Mouse (Mus musculus) forebrain, embryonic 13.5 days (tissue): ENCODE measurements at regions not wholly inside any gene's neighbourhood (a gene's known extent, or its start where the extent isn't known, plus 50 kb on each side); places are given as distances from the start of the nearest gene placed in this dataset.

ENCODE experiments used
- ATAC-seq: fragments of 200-750 bp; cut with Nextera tagmentation; 2 replicates; pipeline ENCODE4 v1.8.0; 2017
- H3K27ac ChIP-seq: fragments of 300-500 bp; sonication (generic); 2 replicates; pipeline ENCODE4 v1.5.1; 2015; ENCODE audit warnings: inconsistent platforms, mild to moderate bottlenecking, moderate library complexity
- H3K27me3 ChIP-seq: fragments of 300-500 bp; sonication (generic); 2 replicates; pipeline ENCODE4 v1.6.1; 2015; ENCODE audit warnings: mild to moderate bottlenecking, inconsistent platforms
- H3K36me3 ChIP-seq: fragments of 300-500 bp; sonication (generic); 2 replicates; pipeline ENCODE4 v1.6.1; 2015; ENCODE audit warnings: mild to moderate bottlenecking, inconsistent platforms; ENCODE audit not compliant: poor library complexity, severe bottlenecking
- H3K4me1 ChIP-seq: fragments of 300-500 bp; sonication (generic); 2 replicates; pipeline ENCODE4 v1.6.1; 2015; ENCODE audit warnings: inconsistent platforms
- H3K4me2 ChIP-seq: fragments of 300-500 bp; sonication (generic); 2 replicates; pipeline ENCODE4 v1.6.1; 2015; ENCODE audit warnings: inconsistent platforms, mild to moderate bottlenecking, moderate library complexity
- H3K4me3 ChIP-seq: fragments of 300-500 bp; sonication (generic); 2 replicates; pipeline ENCODE4 v1.5.1; 2015; ENCODE audit warnings: mild to moderate bottlenecking, inconsistent platforms
- H3K9ac ChIP-seq: fragments of 300-500 bp; sonication (generic); 2 replicates; pipeline ENCODE4 v1.6.1; 2015; ENCODE audit warnings: mild to moderate bottlenecking, inconsistent platforms
- H3K9me3 ChIP-seq: fragments of 300-500 bp; sonication (generic); replicated peaks from 2 replicates; pipeline ENCODE4 v1.6.1; 2016; ENCODE audit warnings: inconsistent platforms
- WGBS: fragments of 180-500 bp; shearing (Covaris S2); methylation state at CpG from one replicate; pipeline ENCODE4 v1.1.7; 2015; 5-methylcytosine and 5-hydroxymethylcytosine counted together

- ATAC-seq, result no peak
- 93% methylated on average over 1 of the region's 1 CpGs for WGBS
- H3K4me1 ChIP-seq, result no peaks in the 10 kb centered on the region
- no peaks in the 10 kb centered on the region for H3K9me3 ChIP-seq
- H3K4me3 ChIP-seq, result no peak overlapping the region
- no peaks in the 10 kb centered on the region for H3K36me3 ChIP-seq
- no peak overlapping the region for H3K9ac ChIP-seq
- no peaks in the 10 kb centered on the region for H3K27me3 ChIP-seq
- H3K27ac ChIP-seq, result no peak overlapping the region
- H3K4me2 ChIP-seq, result no peak overlapping the region
Measured at GRCm38 (mm10) chr10:22913112-22913511, 93.1 kb upstream of the Tcf21 start.

GRCm38 (mm10) chr10:22908640-22909039 lies 88.7 kb upstream of the Tcf21 start:
- no peak overlapping the region for H3K4me3 ChIP-seq
- 74% methylated on average over 6 of the region's 6 CpGs for whole genome bisulfite sequencing
- H3K9me3 ChIP-seq, result no peaks in the 10 kb centered on the region
- no peak overlapping the region for H3K9ac ChIP-seq
- no peaks in the 10 kb centered on the region for H3K4me1 ChIP-seq
- H3K36me3 ChIP-seq, result no peaks in the 10 kb centered on the region
- no peak for ATAC-seq
- H3K27me3 ChIP-seq, result no peaks in the 10 kb centered on the region
- H3K4me2 ChIP-seq, result no peak overlapping the region
- H3K27ac ChIP-seq, result no peak overlapping the region

- no peak overlapping the region for H3K9ac ChIP-seq
- ATAC-seq, result no peak
- no peak overlapping the region for H3K27ac ChIP-seq
- no peak overlapping the region for H3K4me2 ChIP-seq
- H3K27me3 ChIP-seq, result no peaks in the 10 kb centered on the region
- H3K36me3 ChIP-seq, result no peaks in the 10 kb centered on the region
- no peaks in the 10 kb centered on the region for H3K9me3 ChIP-seq
- H3K4me3 ChIP-seq, result no peak overlapping the region
- H3K4me1 ChIP-seq, result no peaks in the 10 kb centered on the region
- 93% methylated on average over 2 of the region's 2 CpGs for WGBS
Measured at GRCm38 (mm10) chr10:22905281-22905680, 85.3 kb upstream of the Tcf21 start.

GRCm38 (mm10) chr10:22893442-22893985 lies 73.5 kb upstream of the Tcf21 start:
- H3K9ac ChIP-seq, result no peak overlapping the region
- H3K36me3 ChIP-seq, result no peaks in the 10 kb centered on the region
- no peaks in the 10 kb centered on the region for H3K27me3 ChIP-seq
- ATAC-seq, result no peak
- H3K4me1 ChIP-seq, result no peaks in the 10 kb centered on the region
- WGBS, result 87% methylated on average over 10 of the region's 10 CpGs
- H3K27ac ChIP-seq, result no peak overlapping the region
- H3K4me2 ChIP-seq, result no peak overlapping the region
- H3K4me3 ChIP-seq, result no peak overlapping the region
- no peaks in the 10 kb centered on the region for H3K9me3 ChIP-seq

- no peak overlapping the region for H3K27ac ChIP-seq
- H3K4me3 ChIP-seq, result no peak overlapping the region
- no peaks in the 10 kb centered on the region for H3K9me3 ChIP-seq
- H3K4me2 ChIP-seq, result no peak overlapping the region
- H3K9ac ChIP-seq, result no peak overlapping the region
- no peaks in the 10 kb centered on the region for H3K27me3 ChIP-seq
- ATAC-seq, result no peak
- 81% methylated on average over 6 of the region's 6 CpGs for WGBS
- H3K4me1 ChIP-seq, result no peaks in the 10 kb centered on the region
- H3K36me3 ChIP-seq, result no peaks in the 10 kb centered on the region
Measured at GRCm38 (mm10) chr10:22887451-22887850, 67.5 kb upstream of the Tcf21 start.

GRCm38 (mm10) chr10:22879714-22880113 lies 59.7 kb upstream of the Tcf21 start:
- H3K4me1 ChIP-seq, result no peaks in the 10 kb centered on the region
- no peak overlapping the region for H3K27ac ChIP-seq
- no peaks in the 10 kb centered on the region for H3K9me3 ChIP-seq
- WGBS, result 25% methylated on average over 4 of the region's 4 CpGs
- ATAC-seq, result no peak
- H3K9ac ChIP-seq, result no peak overlapping the region
- no peak overlapping the region for H3K4me3 ChIP-seq
- no peak overlapping the region for H3K4me2 ChIP-seq
- no peaks in the 10 kb centered on the region for H3K36me3 ChIP-seq
- 0 out of 2 replicates have a peak, but pooled peaks cover 3% of the 10 kb centered on the region for H3K27me3 ChIP-seq

GRCm38 (mm10) chr10:22877536-22878130 lies 57.7 kb upstream of the Tcf21 start:
- H3K9ac ChIP-seq, result no peak overlapping the region
- no peaks in the 10 kb centered on the region for H3K4me1 ChIP-seq
- 86% methylated on average over 5 of the region's 5 CpGs for WGBS
- H3K27ac ChIP-seq, result no peak overlapping the region
- H3K27me3 ChIP-seq, result 0 out of 2 replicates have a peak, but pooled peaks cover 3% of the 10 kb centered on the region
- H3K9me3 ChIP-seq, result no peaks in the 10 kb centered on the region
- no peak overlapping the region for H3K4me3 ChIP-seq
- no peaks in the 10 kb centered on the region for H3K36me3 ChIP-seq
- no peak overlapping the region for H3K4me2 ChIP-seq
- no peak for ATAC-seq

GRCm38 (mm10) chr10:22877028-22877427 lies 57.1 kb upstream of the Tcf21 start:
- 76% methylated on average over 2 of the region's 2 CpGs for WGBS

GRCm38 (mm10) chr10:22875675-22876074 lies 55.7 kb upstream of the Tcf21 start:
- 67% methylated on average over 5 of the region's 5 CpGs for WGBS
- Histone ChIP-seq H3K4me2 (no peak overlapping the region), H3K9ac (no peak overlapping the region), H3K36me3 (no peaks in the 10 kb centered on the region), H3K4me1 (no peaks in the 10 kb centered on the region), H3K4me3 (no peak overlapping the region), H3K9me3 (no peaks in the 10 kb centered on the region), H3K27ac (no peak overlapping the region), H3K27me3 (0 out of 2 replicates have a peak, but pooled peaks cover 3% of the 10 kb centered on the region)
- no peak for ATAC-seq

More at GRCm38 (mm10) chr10:22877028-22877427, 57.1 kb upstream of the Tcf21 start:
- Histone ChIP-seq H3K27me3 (0 out of 2 replicates have a peak, but pooled peaks cover 3% of the 10 kb centered on the region), H3K27ac (no peak overlapping the region), H3K4me2 (no peak overlapping the region), H3K9ac (no peak overlapping the region), H3K4me3 (no peak overlapping the region), H3K4me1 (no peaks in the 10 kb centered on the region), H3K36me3 (no peaks in the 10 kb centered on the region), H3K9me3 (no peaks in the 10 kb centered on the region)
- ATAC-seq, result no peak

GRCm38 (mm10) chr10:22875181-22875580 lies 55.2 kb upstream of the Tcf21 start:
- no peaks in the 10 kb centered on the region for H3K4me1 ChIP-seq
- H3K4me2 ChIP-seq, result no peak overlapping the region
- no peaks in the 10 kb centered on the region for H3K36me3 ChIP-seq
- 76% methylated on average over 4 of the region's 4 CpGs for WGBS
- H3K9me3 ChIP-seq, result no peaks in the 10 kb centered on the region
- no peak overlapping the region for H3K4me3 ChIP-seq
- no peak for ATAC-seq
- H3K27ac ChIP-seq, result no peak overlapping the region
- H3K9ac ChIP-seq, result no peak overlapping the region
- 0 out of 2 replicates have a peak, but pooled peaks cover 3% of the 10 kb centered on the region for H3K27me3 ChIP-seq
